Comparison of ENCODE assay signal across 8 mouse cellular contexts in the genomic region with DNA sequence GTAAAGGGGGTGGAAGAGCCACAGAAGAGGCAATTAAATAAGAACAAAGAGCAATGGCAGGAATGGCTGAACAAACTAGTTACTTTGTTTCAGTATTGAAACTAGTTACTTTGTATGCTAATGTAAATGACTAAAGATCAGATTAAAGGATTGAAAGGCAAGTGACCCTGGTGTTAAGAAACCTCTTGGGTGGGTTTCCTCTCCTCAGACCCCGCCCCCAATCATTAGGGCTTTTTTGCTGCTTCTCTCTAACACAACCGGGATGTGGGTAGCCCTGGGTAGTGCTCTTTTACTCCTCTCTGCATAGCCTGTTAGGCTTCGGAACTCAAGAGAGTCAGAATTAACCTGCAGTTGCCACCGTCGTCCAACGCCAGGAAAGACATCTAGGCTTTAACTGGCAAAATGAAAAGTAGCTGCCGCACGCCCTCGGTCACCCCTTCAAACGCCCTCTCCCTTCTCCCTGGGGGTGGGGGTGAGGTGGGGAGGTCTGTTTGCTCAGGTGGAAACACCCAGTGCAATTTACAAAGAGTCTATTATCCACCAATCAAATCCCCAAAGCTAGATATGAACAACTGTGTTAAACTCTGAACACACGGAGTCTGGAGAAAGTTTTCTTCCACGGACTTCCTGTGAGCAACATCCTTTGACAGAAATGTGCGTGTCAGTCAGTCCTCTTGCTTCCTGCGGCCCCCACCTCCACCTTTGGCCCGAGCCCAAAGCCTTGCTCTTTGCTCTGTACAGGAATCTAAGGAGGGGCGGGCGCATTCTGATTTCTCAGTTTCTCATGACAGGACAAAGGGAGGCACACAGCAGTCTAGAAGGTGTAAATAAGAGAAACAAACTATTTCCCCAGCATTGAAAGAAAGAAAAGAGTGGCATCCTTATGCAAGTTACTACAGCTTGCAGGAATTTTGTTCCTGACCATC. TPM values are rescaled to one million over a fixed set of nuclear protein-coding genes. Genes with fewer than 3 reads are reported as not detected.
DNase-seq lines count a peak whose midpoint lies in the region; ATAC-seq and TF ChIP-seq lines count a peak whose summit lies in the region.

No protein-coding gene starts in this region.

- no peaks in the 10 kb centered on the region for H3K36me3 ChIP-seq in ES-E14 (ENCODE audit: control insufficient read depth, insufficient read depth, low read length, poor library complexity, severe bottlenecking)
- H3K36me3 ChIP-seq in forebrain, embryonic 10.5 days (replicated peaks): no peaks in the 10 kb centered on the region
- H3K36me3 ChIP-seq in stomach, embryonic 14.5 days (ENCODE audit: control insufficient read depth, insufficient read depth, low read length): no peaks in the 10 kb centered on the region

- intact Hi-C loops in heart, postnatal 25 days (cut with DNase I): loop anchor here (2.0 kb wide), 1 partner anchor 30 kb away; a partner anchor contains a TSS

- peak overlapping the region; percentile 84 for H3K4me2 ChIP-seq in stomach, embryonic 14.5 days (replicated peaks; ENCODE audit: low read depth, low read length)

- peak; percentile 71 for ATAC-seq in megakaryocyte-erythroid progenitor cell, adult 5-6 weeks (replicated peaks; ENCODE audit: low FRiP score, low TSS enrichment, poor library complexity, severe bottlenecking)
- ATAC-seq in stomach, embryonic 14.5 days (ENCODE audit: insufficient number of reproducible peaks, insufficient read depth, low FRiP score, low read depth): peak; percentile 76

- WGBS in forebrain, embryonic 10.5 days: 1% methylated on average over 17 of the region's 17 CpGs
- 3% methylated on average over 17 of the region's 17 CpGs for WGBS in stomach, embryonic 14.5 days

- H3K4me3 ChIP-seq in ES-E14 (ENCODE audit: insufficient read depth in 1 of 2, low read depth in 1 of 2, low read length in 2 of 2, poor library complexity in 1 of 2, severe bottlenecking in 1 of 2): peak overlapping the region; percentile 52 to 57
- peak overlapping the region; percentile 61 for H3K4me3 ChIP-seq in forebrain, embryonic 10.5 days
- peak overlapping the region; percentile 57 for H3K4me3 ChIP-seq in stomach, embryonic 14.5 days (ENCODE audit: low read depth, low read length)

- in situ Hi-C loops in ES-E14 (cut with MboI; ENCODE audit: low sequenced_read_pairs in 2 of 2, unreplicated experiment in 2 of 2): no loop called here

- peaks cover 6 to 25% of the 10 kb centered on the region in 2 experiments for H3K4me1 ChIP-seq in ES-E14 (ENCODE audit: control insufficient read depth in 2 of 2, insufficient read depth in 2 of 2, low read length in 2 of 2, poor library complexity in 1 of 2)
- peaks cover 21% of the 10 kb centered on the region for H3K4me1 ChIP-seq in forebrain, embryonic 10.5 days
- no peaks in the 10 kb centered on the region for H3K4me1 ChIP-seq in stomach, embryonic 14.5 days (ENCODE audit: control insufficient read depth, insufficient read depth, low read length)

- H3K9ac ChIP-seq in ES-E14 (ENCODE audit: insufficient read depth, low read depth, low read length, poor library complexity, severe bottlenecking): no peak overlapping the region
- peak overlapping the region; percentile 38 for H3K9ac ChIP-seq in stomach, embryonic 14.5 days (replicated peaks; ENCODE audit: low read depth, low read length)

- DNase-seq in ES-E14 (ENCODE audit: low read depth, low spot score): peak; percentile 70
- DNase-seq in adrenal gland, postnatal 14 days: peak; percentile 88
- peak; percentile 18 for DNase-seq in forebrain, embryonic 10.5 days (ENCODE audit: extremely low spot score, low spot score)
- DNase-seq in heart, postnatal 25 days (ENCODE audit: low spot score): peak; percentile 43
- DNase-seq in kidney, postnatal 4 days: peak; percentile 73 to 83
- no peak for DNase-seq in left cerebral cortex, adult 8-10 months (ENCODE audit: low spot score in 2 of 2)

- 0 out of 2 replicates have a peak, but pooled peaks cover 4% of the 10 kb centered on the region for H3K27me3 ChIP-seq in forebrain, embryonic 10.5 days (ENCODE audit: poor library complexity, severe bottlenecking)
- no peaks in the 10 kb centered on the region for H3K27me3 ChIP-seq in stomach, embryonic 14.5 days (ENCODE audit: control insufficient read depth, insufficient read depth, low read length)

- peak overlapping the region; percentile 69 for H3K27ac ChIP-seq in ES-E14 (ENCODE audit: insufficient read depth, low read depth, low read length, poor library complexity, severe bottlenecking)
- H3K27ac ChIP-seq in forebrain, embryonic 10.5 days: peak overlapping the region; percentile 35; the same call in 1 of the 2 replicates
- peak overlapping the region; percentile 85 for H3K27ac ChIP-seq in stomach, embryonic 14.5 days (ENCODE audit: low read length)

- H3K9me3 ChIP-seq in ES-E14 (ENCODE audit: control insufficient read depth, insufficient read depth, low read depth, low read length): no peaks in the 10 kb centered on the region
- H3K9me3 ChIP-seq in forebrain, embryonic 10.5 days: no peaks in the 10 kb centered on the region
- H3K9me3 ChIP-seq in stomach, embryonic 14.5 days (ENCODE audit: control insufficient read depth, low read depth, low read length): no peaks in the 10 kb centered on the region

TF ChIP-seq in ES-E14, 5 proteins besides CTCF, POLR2A, EP300 and RAD21:
- TF ChIP-seq MAFK (IDR thresholded peaks at IDR 0.05; ENCODE audit: insufficient read depth, low read depth, low read length): no peak
- no peak for TF ChIP-seq ZNF384 (IDR thresholded peaks at IDR 0.05; ENCODE audit: low read depth, low read length)
- no peak for TF ChIP-seq ZC3H11A (IDR thresholded peaks at IDR 0.05; ENCODE audit: borderline replicate concordance, low read depth, low read length)
- no peak for TF ChIP-seq HCFC1 (IDR thresholded peaks at IDR 0.05; ENCODE audit: borderline replicate concordance, insufficient read depth, low read length)
- TF ChIP-seq CHD2 (IDR thresholded peaks at IDR 0.05; ENCODE audit: low read depth, low read length): no peak

RNA-seq across cellular contexts. Expression of a gene that starts 0.9 kb away (rescaled TPM):
- total RNA-seq in ES-E14 (2012; rRNA removed): 14.5 and 19.0 TPM in 2 replicates
- 18.3 and 23.4 TPM in 2 replicates for total RNA-seq in adrenal gland, postnatal 14 days (2021)
- 2.5 and 3.0 TPM in 2 replicates for polyA plus RNA-seq in forebrain, embryonic 10.5 days (2016; fragmentation: Nextera tagmentation; extraction: Ambion mirVana)
- 1 to 10 TPM; 7.8 to 7.9 TPM for total RNA-seq in heart, postnatal 25 days (2021)
- total RNA-seq in megakaryocyte-erythroid progenitor cell, adult 5-6 weeks (2014; fragmentation: Nextera tagmentation): 11.3 and 14.2 TPM in 2 replicates
- 18.9 and 20.2 TPM in 2 replicates for total RNA-seq in megakaryocyte-erythroid progenitor cell, adult 5-6 weeks (2017)
- 16.7 and 17.1 TPM in 2 replicates for polyA plus RNA-seq in stomach, embryonic 14.5 days (2014; fragmentation: Nextera tagmentation; extraction: Ambion mirVana)
- 1 to 10 TPM; 4.1 to 6.3 (median 5.5) TPM for total RNA-seq in left cerebral cortex, adult 8-10 months (2022)

RNA-seq across cellular contexts. Expression of a gene that starts 30.6 kb away (rescaled TPM):
- 2.1 and 3.9 TPM in 2 replicates for total RNA-seq in ES-E14 (2012; rRNA removed)
- 34.0 and 34.3 TPM in 2 replicates for total RNA-seq in adrenal gland, postnatal 14 days (2021)
- polyA plus RNA-seq in forebrain, embryonic 10.5 days (2016; fragmentation: Nextera tagmentation; extraction: Ambion mirVana): 26.4 and 26.7 TPM in 2 replicates
- 10 to 100 TPM; 39.4 to 41.1 TPM for total RNA-seq in heart, postnatal 25 days (2021)
- total RNA-seq in megakaryocyte-erythroid progenitor cell, adult 5-6 weeks (2014; fragmentation: Nextera tagmentation): 7.4 and 26.3 TPM in 2 replicates
- total RNA-seq in megakaryocyte-erythroid progenitor cell, adult 5-6 weeks (2017): 6.0 and 6.9 TPM in 2 replicates
- polyA plus RNA-seq in stomach, embryonic 14.5 days (2014; fragmentation: Nextera tagmentation; extraction: Ambion mirVana): 38.6 and 48.8 TPM in 2 replicates
- 10 to 100 TPM; 13.2 to 18.9 (median 16.8) TPM for total RNA-seq in left cerebral cortex, adult 8-10 months (2022)

RNA-seq across cellular contexts. Expression of a gene that starts 30.9 kb away (rescaled TPM):
- total RNA-seq in ES-E14 (2012; rRNA removed): 39.5 and 69.3 TPM in 2 replicates
- 28.1 TPM in 2 replicates for total RNA-seq in adrenal gland, postnatal 14 days (2021)
- 46.0 and 49.0 TPM in 2 replicates for polyA plus RNA-seq in forebrain, embryonic 10.5 days (2016; fragmentation: Nextera tagmentation; extraction: Ambion mirVana)
- total RNA-seq in heart, postnatal 25 days (2021): 10 to 100 TPM; 10.1 to 11.5 TPM
- total RNA-seq in megakaryocyte-erythroid progenitor cell, adult 5-6 weeks (2014; fragmentation: Nextera tagmentation): 27.1 and 41.9 TPM in 2 replicates
- total RNA-seq in megakaryocyte-erythroid progenitor cell, adult 5-6 weeks (2017): 88.1 and 96.6 TPM in 2 replicates
- 40.6 and 43.7 TPM in 2 replicates for polyA plus RNA-seq in stomach, embryonic 14.5 days (2014; fragmentation: Nextera tagmentation; extraction: Ambion mirVana)
- 10 to 100 TPM; 16.8 to 22.9 (median 19.7) TPM for total RNA-seq in left cerebral cortex, adult 8-10 months (2022)

RNA-seq across cellular contexts. Expression of a gene that starts 40.5 kb away (rescaled TPM):
- total RNA-seq in ES-E14 (2012; rRNA removed): 260 and 270 TPM in 2 replicates
- 425 and 435 TPM in 2 replicates for total RNA-seq in adrenal gland, postnatal 14 days (2021)
- 307 and 312 TPM in 2 replicates for polyA plus RNA-seq in forebrain, embryonic 10.5 days (2016; fragmentation: Nextera tagmentation; extraction: Ambion mirVana)
- 100 to 1,000 TPM; 524 to 552 TPM for total RNA-seq in heart, postnatal 25 days (2021)
- 164 and 196 TPM in 2 replicates for total RNA-seq in megakaryocyte-erythroid progenitor cell, adult 5-6 weeks (2014; fragmentation: Nextera tagmentation)
- 67.9 and 81.9 TPM in 2 replicates for total RNA-seq in megakaryocyte-erythroid progenitor cell, adult 5-6 weeks (2017)
- 294 and 304 TPM in 2 replicates for polyA plus RNA-seq in stomach, embryonic 14.5 days (2014; fragmentation: Nextera tagmentation; extraction: Ambion mirVana)
- total RNA-seq in left cerebral cortex, adult 8-10 months (2022): 100 to 1,000 TPM; 171 to 192 (median 179) TPM

Comparison
In these comparisons a context has a peak if more than half of its experiments do, and no peak if none do; other contexts are left out.
1. DNase-seq: peak in ES-E14 (single experiment), adrenal gland, postnatal 14 days (single experiment), forebrain, embryonic 10.5 days (single experiment), heart, postnatal 25 days (single experiment) and kidney, postnatal 4 days (2 of 2); none in left cerebral cortex, adult 8-10 months (0 of 2).
2. H3K27ac ChIP-seq: peak in every context shown above with its lines; median percentile 85 in stomach, embryonic 14.5 days; 69 in ES-E14; 35 in forebrain, embryonic 10.5 days.
3. Peak in every context shown above with its lines, with median percentiles within 50 percentile points of each other: H3K4me3 ChIP-seq.